Mouse (Mus musculus) right cerebral cortex, postnatal 4 days (tissue): ENCODE data around the gene Hpca.
A peak's percentile ranks its signal among the peaks of the same experiment; 100 is the strongest.

Experiments used
- DNase-seq: peaks from one replicate; pipeline ENCODE4 v3.0.0-alpha.2; 2022

Hpca gene

GRCm38 (mm10) chr4:129121569-129122086 is at the start of gene Hpca:
Gene Hpca, minus strand, starts transcription at chr4:129122036.
- DNase-seq = no peak

- DNase-seq = no peak
Observed at GRCm38 (mm10) chr4:129161581-129162255, 39.9 kb upstream of the Hpca start.

- DNase-seq = no peak
Observed at GRCm38 (mm10) chr4:129161076-129161475, 39.2 kb upstream of the Hpca start.

DNA sequence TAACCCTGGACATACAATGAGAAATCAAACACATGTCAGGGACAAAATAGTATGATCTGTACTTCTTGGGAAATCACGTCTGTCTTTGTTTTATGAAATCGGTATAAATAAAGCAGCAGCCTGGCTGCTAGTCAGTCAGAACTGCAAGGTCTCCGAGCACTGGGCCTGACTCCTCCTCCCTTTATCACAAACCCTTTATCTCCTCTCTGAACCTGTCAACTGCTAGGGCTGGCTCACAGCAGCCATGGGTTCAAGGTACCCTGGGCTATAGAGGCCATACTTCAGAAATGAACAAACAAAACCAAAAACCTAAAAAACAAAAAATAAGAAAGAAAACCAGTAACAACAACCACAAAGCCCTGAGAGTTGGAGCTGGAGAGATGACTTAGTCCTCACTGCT is 36.7 kb upstream of the Hpca start:
- no peak for DNase-seq

DNA sequence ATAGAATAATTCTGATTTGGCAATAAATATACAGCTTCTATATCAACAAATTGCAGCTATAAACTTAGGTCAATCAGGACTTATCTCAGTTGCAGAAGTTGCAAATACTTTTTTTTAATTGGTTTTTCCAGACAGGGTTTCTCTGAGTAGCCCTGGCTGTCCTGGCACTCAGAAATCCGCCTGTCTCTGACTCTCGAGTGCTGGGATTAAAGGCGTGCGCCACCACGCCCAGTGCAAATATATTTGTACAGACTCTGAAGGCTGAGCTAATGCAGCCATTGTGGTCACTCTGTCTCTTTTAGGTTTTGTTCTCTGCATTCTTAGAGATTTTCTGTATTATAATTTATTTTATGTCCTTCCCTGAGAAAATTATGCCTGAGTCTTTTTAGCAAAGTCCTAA is 35.7 kb upstream of the Hpca start:
- DNase-seq = no peak

GRCm38 (mm10) chr4:129151276-129151811 is 29.5 kb upstream of the Hpca start:
- DNase-seq = no peak

- no peak for DNase-seq
Observed at GRCm38 (mm10) chr4:129149321-129149720, 27.5 kb upstream of the Hpca start.

GRCm38 (mm10) chr4:129147552-129148103 is 25.8 kb upstream of the Hpca start:
- no peak for DNase-seq

DNA sequence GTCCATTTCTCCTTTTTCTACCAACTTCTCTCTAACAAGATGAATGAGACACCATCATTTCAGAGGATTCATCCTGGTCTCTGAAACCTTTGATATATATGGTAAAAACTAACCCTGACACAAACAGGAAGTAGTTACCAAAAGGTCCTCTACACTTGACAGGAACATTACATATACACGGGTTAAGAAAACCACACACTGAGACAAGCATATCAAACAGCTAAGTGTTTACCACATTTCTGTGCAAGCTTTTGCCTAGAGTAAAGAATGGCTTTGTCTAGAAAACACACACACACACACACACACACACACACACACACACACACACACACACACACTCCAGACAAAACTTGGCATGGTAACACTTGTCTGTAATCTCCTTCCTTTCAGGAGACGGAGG is 24.6 kb upstream of the Hpca start:
- no peak for DNase-seq

- no peak for DNase-seq
Observed at GRCm38 (mm10) chr4:129145943-129146342, 24.1 kb upstream of the Hpca start.

GRCm38 (mm10) chr4:129145411-129145810 is 23.6 kb upstream of the Hpca start:
- DNase-seq = no peak

DNA sequence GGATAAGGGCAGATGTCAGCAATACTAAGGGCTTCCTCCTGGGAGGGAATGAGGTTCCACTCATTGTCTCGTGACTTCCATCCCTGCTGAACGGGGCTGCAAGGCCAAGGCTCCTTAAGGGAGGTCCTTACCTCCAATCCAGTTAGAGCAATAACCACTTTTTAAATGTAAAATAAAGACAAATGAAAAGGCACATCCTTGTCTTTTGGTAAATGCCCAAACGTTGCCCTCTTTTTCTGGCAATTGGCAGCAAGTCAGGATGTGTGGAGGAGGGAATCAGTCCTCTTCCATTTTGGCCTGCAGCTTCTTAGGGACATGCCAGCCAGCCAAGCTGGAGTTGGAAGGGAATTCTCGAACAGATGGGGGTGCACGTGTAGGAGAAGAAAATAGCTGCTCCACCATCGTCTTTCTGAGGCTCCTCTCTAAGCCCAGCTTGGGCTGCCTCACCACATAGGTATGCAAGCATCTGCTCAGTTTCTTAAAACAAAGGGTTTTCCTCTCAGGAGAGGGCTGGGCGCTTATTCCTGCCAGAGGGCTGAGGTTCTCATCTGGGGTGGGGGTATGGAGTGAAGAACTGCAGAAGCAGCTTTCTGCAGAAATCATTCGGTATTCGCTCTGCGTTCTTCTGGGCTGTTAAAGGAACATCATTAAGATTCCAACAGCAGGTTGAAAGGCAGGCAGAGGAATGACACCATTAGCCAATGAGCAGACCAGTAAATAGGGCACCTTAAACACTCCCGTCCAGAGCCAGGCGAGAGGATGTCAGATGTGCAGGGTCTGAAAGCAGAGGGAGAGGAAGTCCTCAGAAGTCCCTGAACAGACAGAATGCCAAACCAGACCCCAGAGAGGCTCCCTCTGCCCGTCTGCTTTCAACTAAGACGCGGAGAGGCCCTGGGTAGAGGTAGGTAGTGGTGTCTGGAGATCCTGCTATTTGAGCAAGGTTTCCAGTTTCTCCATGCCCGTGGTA is 22.8 kb upstream of the Hpca start:
- DNase-seq = peak; percentile 65

DNA sequence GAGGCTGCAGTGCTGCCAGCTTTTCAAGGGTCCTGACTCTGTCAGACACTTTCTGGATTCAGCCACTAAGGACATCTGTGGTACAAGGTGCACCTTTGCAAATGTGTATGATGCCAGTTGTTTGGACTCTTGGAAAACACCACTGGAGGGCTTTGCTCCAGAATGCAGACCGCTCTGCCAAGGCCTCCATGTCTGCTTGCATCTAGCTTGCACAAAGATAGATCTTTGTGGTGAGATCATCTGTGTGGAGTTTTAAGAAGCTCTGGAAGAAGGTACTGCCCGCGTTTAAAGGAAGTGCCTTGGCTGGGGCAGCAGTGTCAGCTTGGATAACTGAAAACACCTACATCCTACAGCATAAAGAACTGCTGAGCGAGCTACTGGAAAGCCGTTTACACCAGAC is 21.7 kb upstream of the Hpca start:
- DNase-seq = no peak

DNA sequence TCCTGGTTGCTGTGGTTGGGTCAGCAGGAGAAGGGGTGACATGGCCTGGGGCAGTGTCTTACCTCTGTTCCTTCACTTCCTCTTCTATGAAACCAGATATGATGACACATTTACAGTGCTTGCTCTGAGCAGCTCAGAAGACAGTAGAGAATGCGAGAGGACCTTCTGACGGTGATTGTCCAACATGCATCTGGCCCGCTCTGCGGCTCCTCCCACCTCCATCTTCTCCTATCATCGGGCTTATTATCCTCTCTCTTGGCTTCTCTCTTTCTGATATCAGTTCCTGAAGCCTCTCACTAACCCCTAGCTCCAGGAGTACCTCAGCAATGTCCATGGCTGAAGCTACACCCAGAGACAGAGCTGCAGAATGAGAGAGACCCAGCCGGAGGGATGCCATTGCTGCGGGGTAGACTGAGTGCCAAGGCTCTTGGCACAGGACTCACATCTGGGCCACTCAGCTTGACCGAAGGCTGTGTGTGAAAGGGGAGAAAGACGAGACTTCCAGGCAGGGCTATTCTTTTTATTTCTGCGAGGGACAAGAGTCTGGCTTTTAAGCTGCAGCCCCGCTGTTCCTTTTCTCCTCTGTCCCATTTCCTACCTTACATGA is 20.7 kb upstream of the Hpca start:
- no peak for DNase-seq

GRCm38 (mm10) chr4:129141560-129142438 is 20.0 kb upstream of the Hpca start:
- no peak for DNase-seq

DNA sequence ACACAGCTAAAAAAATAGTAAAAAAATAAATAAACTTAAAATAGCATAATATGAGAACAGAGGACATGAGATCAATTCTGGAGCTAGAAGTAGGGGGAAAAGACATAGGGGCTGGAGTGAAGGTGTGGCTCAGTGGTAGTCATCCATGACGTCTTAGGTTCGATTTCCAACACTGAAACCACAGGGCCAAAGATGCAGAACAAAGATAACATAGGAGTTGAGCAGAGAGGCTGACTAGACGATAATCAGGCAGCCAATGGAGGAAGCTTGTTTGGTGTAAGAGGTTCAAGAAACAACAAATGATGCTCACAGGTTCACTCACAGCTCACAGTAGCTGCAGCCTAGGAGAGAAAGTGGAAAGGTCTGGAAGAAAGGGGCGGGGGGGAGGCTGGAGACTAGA is 19.0 kb upstream of the Hpca start:
- DNase-seq = no peak

- DNase-seq = no peak
Observed at GRCm38 (mm10) chr4:129139642-129140041, 17.8 kb upstream of the Hpca start.

- DNase-seq = no peak
Observed at GRCm38 (mm10) chr4:129137392-129138321, 15.8 kb upstream of the Hpca start.

- DNase-seq = peak; percentile 42
Observed at GRCm38 (mm10) chr4:129136579-129137391, 14.9 kb upstream of the Hpca start, which contains the start of gene Fndc5. Gene Fndc5, plus strand, starts transcription at chr4:129136999.

- DNase-seq = no peak
Observed at GRCm38 (mm10) chr4:129136189-129136578, 14.3 kb upstream of the Hpca start.
